31 mouse cellular contexts compared by ENCODE assay signal in genomic region chr14:51144451-51144850, GRCm38 (mm10). TPM values are rescaled to one million over a fixed set of nuclear protein-coding genes. Genes with fewer than 3 reads are reported as not detected.
"Had no signal": no experiment of that assay in that cellular context is flagged by ENCODE, and none has a peak within 500 bp of the region (broad histone marks: within the 10 kb centered on the region; RNA-seq: fewer than 3 reads in every experiment).

No protein-coding gene starts in this region.

- H3K27me3 ChIP-seq: limb, embryonic 12.5 days; limb, embryonic 15.5 days; midbrain, embryonic 13.5 days; neural tube, embryonic 13.5 days; stomach, embryonic 15.5 days had no signal

- H3K27ac ChIP-seq: kidney, postnatal 0 days; limb, embryonic 12.5 days; limb, embryonic 15.5 days; midbrain, embryonic 13.5 days; neural tube, embryonic 13.5 days; stomach, embryonic 15.5 days had no signal

- DNase-seq: kidney, adult 2 months; kidney, postnatal 25 days; left cerebral cortex, postnatal 4 days; lung, adult 2 months; lung, postnatal 14 days; lung, postnatal 4 days; retina, postnatal 1 day; right cerebral cortex, postnatal 25 days; spleen, adult 18-20 months; thymus, postnatal 36 days had no signal

- H3K9ac ChIP-seq: limb, embryonic 12.5 days; limb, embryonic 15.5 days; midbrain, embryonic 13.5 days; neural tube, embryonic 13.5 days; stomach, embryonic 15.5 days had no signal

- H3K9me3 ChIP-seq: limb, embryonic 12.5 days; limb, embryonic 15.5 days; midbrain, embryonic 13.5 days; neural tube, embryonic 13.5 days; stomach, embryonic 15.5 days had no signal

- H3K4me1 ChIP-seq: limb, embryonic 12.5 days; limb, embryonic 15.5 days; midbrain, embryonic 13.5 days; stomach, embryonic 15.5 days had no signal

- ATAC-seq: intestine, postnatal 0 days; midbrain, embryonic 13.5 days; midbrain, embryonic 16.5 days had no signal

- H3K4me2 ChIP-seq: limb, embryonic 12.5 days; limb, embryonic 15.5 days; midbrain, embryonic 13.5 days; neural tube, embryonic 13.5 days; stomach, embryonic 15.5 days had no signal

- H3K4me3 ChIP-seq: limb, embryonic 12.5 days; limb, embryonic 15.5 days; midbrain, embryonic 13.5 days; myocyte; neural tube, embryonic 13.5 days; stomach, embryonic 15.5 days had no signal

- H3K36me3 ChIP-seq: limb, embryonic 12.5 days; limb, embryonic 15.5 days; midbrain, embryonic 13.5 days; neural tube, embryonic 13.5 days; stomach, embryonic 15.5 days had no signal

RNA-seq across cellular contexts. Expression of gene Rnase1, which starts 2.1 kb away (rescaled TPM):
- total RNA-seq: megakaryocyte progenitor cell, adult 5-6 weeks; monocyte, adult 5-6 weeks; neutrophil, adult 5-6 weeks had no signal
- polyA plus RNA-seq: limb, embryonic 12.5 days; midbrain, embryonic 13.5 days had no signal

RNA-seq across cellular contexts. Expression of gene Rnase2b, which starts 17.6 kb away (rescaled TPM):
- total RNA-seq: layer of hippocampus, postnatal 10 days; left cerebral cortex, adult 8-10 months; left cerebral cortex, postnatal 14 days; left cerebral cortex, postnatal 4 days; megakaryocyte progenitor cell, adult 5-6 weeks; monocyte, adult 5-6 weeks; neutrophil, adult 5-6 weeks had no signal
- polyA plus RNA-seq: intestine, embryonic 14.5 days; intestine, postnatal 0 days; kidney, adult 2 months; kidney, embryonic 14.5 days; kidney, postnatal 0 days; large intestine, adult 2 months; limb, embryonic 12.5 days; limb, embryonic 15.5 days; lung, embryonic 16.5 days; midbrain, embryonic 13.5 days; midbrain, embryonic 16.5 days; myocyte; neural tube, embryonic 13.5 days; stomach, embryonic 15.5 days; urinary bladder, adult 2 months had no signal

RNA-seq across cellular contexts. Expression of gene Rnase6, which starts 20.7 kb away (rescaled TPM):
- total RNA-seq: left cerebral cortex, postnatal 14 days had no signal

RNA-seq across cellular contexts. Expression of gene Eddm3b, which starts 30.2 kb away (rescaled TPM):
- total RNA-seq: layer of hippocampus, adult 8-10 months; layer of hippocampus, postnatal 10 days; left cerebral cortex, adult 8-10 months; left cerebral cortex, postnatal 14 days; left cerebral cortex, postnatal 4 days; megakaryocyte progenitor cell, adult 5-6 weeks; monocyte, adult 5-6 weeks; neutrophil, adult 5-6 weeks had no signal
- polyA plus RNA-seq: large intestine, adult 2 months; limb, embryonic 12.5 days; limb, embryonic 15.5 days; lung, adult 2 months; lung, embryonic 16.5 days; midbrain, embryonic 13.5 days; midbrain, embryonic 16.5 days; neural tube, embryonic 13.5 days; stomach, embryonic 15.5 days had no signal

RNA-seq across cellular contexts. Expression of gene Ang, which starts 53.5 kb away (rescaled TPM):
- total RNA-seq: monocyte, adult 5-6 weeks had no signal
